Mouse (Mus musculus) liver, postnatal 0 days (tissue): ENCODE measurements around the gene Brinp3.

Experiments
- CTCF ChIP-seq: sonication (generic); IDR thresholded peaks from 2 replicates; pipeline ENCODE4 v1.5.1; 2016; ENCODE audit warnings: antibody characterized with exemption, low read depth
- EP300 ChIP-seq: IDR thresholded peaks from 2 replicates; pipeline ENCODE4 v1.6.1; 2016; ENCODE audit warnings: antibody characterized with exemption, low read depth, mild to moderate bottlenecking

GRCm38 (mm10) chr1:146657214-146657613 lies 162.7 kb downstream of the Brinp3 start:
- no peak for TF ChIP-seq CTCF
- TF ChIP-seq EP300 = no peak
